Mouse (Mus musculus) erythroblast, embryonic 14.5 days (primary cell): Measurements from ENCODE around the gene Slc12a6.

Source experiments
- GATA1 ChIP-seq: IDR thresholded peaks from 2 replicates; pipeline ENCODE4 v1.6.1; 2012; ENCODE audit warnings: low read length, inconsistent platforms, mixed read lengths
- TAL1 ChIP-seq: IDR thresholded peaks from 3 replicates; pipeline ENCODE4 v1.6.1; 2012; ENCODE audit warnings: low read length, inconsistent platforms, mixed read lengths

DNA sequence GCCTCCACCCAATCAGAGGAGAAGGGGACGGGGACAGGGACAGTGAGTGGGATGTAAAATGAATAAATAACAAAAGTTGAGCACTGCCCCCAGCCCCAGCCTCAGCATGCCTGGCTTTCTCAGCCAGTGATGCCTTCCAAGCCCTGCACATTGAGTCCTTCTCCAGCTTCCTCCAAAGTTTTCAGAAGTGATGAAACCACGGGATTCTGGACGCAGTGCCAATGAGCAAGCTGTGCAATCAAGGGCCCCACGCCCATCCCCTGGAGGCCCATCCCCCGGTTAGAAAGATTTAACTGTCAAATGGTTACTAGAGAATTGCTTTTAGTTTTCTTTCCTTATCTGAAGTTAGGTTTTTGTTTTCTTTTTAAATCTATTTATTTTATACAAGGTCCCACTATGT lies 104.3 kb downstream of the Slc12a6 start:
- TF ChIP-seq GATA1, result no peak
- no peak for TF ChIP-seq TAL1
